Mouse (Mus musculus) E14TG2a.4 (cell line): ENCODE results near the gene Smco2.

Experiments used
- CTCF ChIP-seq: conservative IDR thresholded peaks from 2 replicates; pipeline ENCODE4 v1.5.1; 2014; ENCODE audit warnings: low read length
- NANOG ChIP-seq: IDR thresholded peaks from 2 replicates; pipeline ENCODE4 v1.6.1; 2014; ENCODE audit warnings: borderline replicate concordance, low read length, mixed read lengths
- POU5F1 ChIP-seq: IDR thresholded peaks from 2 replicates; pipeline ENCODE4 v1.6.1; 2014; ENCODE audit warnings: low read length, borderline replicate concordance

DNA sequence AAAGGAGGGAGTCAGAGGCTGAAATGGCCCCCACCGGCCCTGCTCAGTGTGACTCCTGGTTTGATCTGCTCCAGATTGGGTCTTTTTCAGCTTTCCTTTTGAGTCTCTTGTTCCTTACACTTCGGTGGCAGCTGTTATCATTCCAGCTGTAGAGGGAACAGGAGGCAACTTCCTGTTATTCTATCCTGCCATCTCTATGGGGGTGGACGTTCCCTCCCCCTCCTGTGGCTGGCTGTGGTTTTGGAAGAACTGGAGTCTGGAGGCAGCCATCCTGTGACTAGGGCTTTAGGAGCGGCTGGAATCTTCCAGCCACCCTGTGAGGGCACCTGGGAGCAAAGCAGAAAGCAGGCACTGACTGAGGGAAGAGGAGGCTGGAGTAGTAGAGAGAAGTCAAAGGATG is 34.9 kb downstream of the Smco2 start:
- TF ChIP-seq CTCF (no peak), NANOG (no peak), POU5F1 (no peak)
